Mouse (Mus musculus): ENCODE results near the gene As3mt.

As3mt gene

GRCm38 (mm10) chr19:46707296-46708151, at the start of gene As3mt:
Gene As3mt (plus strand): TSS chr19:46707458.
- DNase-seq (ENCODE audit: low read depth, low spot score), result peak; percentile 79

- DNase-seq (ENCODE audit: low read depth, low spot score), result no peak
Measured at GRCm38 (mm10) chr19:46658348-46658747, 48.9 kb upstream of the As3mt start.

- no peak for DNase-seq (ENCODE audit: low read depth, low spot score)
Measured at GRCm38 (mm10) chr19:46658851-46659250, 48.4 kb upstream of the As3mt start.

- DNase-seq (ENCODE audit: low read depth, low spot score), result no peak
Measured at GRCm38 (mm10) chr19:46661511-46661910, 45.7 kb upstream of the As3mt start.

- no peak for DNase-seq (ENCODE audit: low read depth, low spot score)
Measured at GRCm38 (mm10) chr19:46662214-46662613, 45.0 kb upstream of the As3mt start.

GRCm38 (mm10) chr19:46662784-46663183, 44.5 kb upstream of the As3mt start:
- DNase-seq (ENCODE audit: low read depth, low spot score), result no peak

- DNase-seq (ENCODE audit: low read depth, low spot score), result no peak
Measured at GRCm38 (mm10) chr19:46665474-46665873, 41.8 kb upstream of the As3mt start.

GRCm38 (mm10) chr19:46667300-46667699, 40.0 kb upstream of the As3mt start:
- no peak for DNase-seq (ENCODE audit: low read depth, low spot score)

GRCm38 (mm10) chr19:46668263-46668662, 39.0 kb upstream of the As3mt start:
- no peak for DNase-seq (ENCODE audit: low read depth, low spot score)

- no peak for DNase-seq (ENCODE audit: low read depth, low spot score)
Measured at GRCm38 (mm10) chr19:46669802-46670201, 37.5 kb upstream of the As3mt start.

GRCm38 (mm10) chr19:46670691-46671090, 36.6 kb upstream of the As3mt start:
- peak; percentile 54 for DNase-seq (ENCODE audit: low read depth, low spot score)

GRCm38 (mm10) chr19:46672766-46673418, 34.4 kb upstream of the As3mt start, which contains the start of gene Cyp17a1:
Gene Cyp17a1 (minus strand): TSS chr19:46673172.
- no peak for DNase-seq (ENCODE audit: low read depth, low spot score)

GRCm38 (mm10) chr19:46675641-46676040, 31.6 kb upstream of the As3mt start:
- no peak for DNase-seq (ENCODE audit: low read depth, low spot score)

GRCm38 (mm10) chr19:46679720-46680383, 27.4 kb upstream of the As3mt start:
- DNase-seq (ENCODE audit: low read depth, low spot score), result no peak

- DNase-seq (ENCODE audit: low read depth, low spot score), result peak; percentile 90
Measured at GRCm38 (mm10) chr19:46689460-46690372, 17.5 kb upstream of the As3mt start, which contains the start of gene Borcs7. Gene Borcs7 (plus strand): TSS chr19:46689906.

GRCm38 (mm10) chr19:46690387-46690786, 16.9 kb upstream of the As3mt start:
- no peak for DNase-seq (ENCODE audit: low read depth, low spot score)

GRCm38 (mm10) chr19:46691078-46691477, 16.2 kb upstream of the As3mt start:
- DNase-seq (ENCODE audit: low read depth, low spot score), result no peak

GRCm38 (mm10) chr19:46693146-46693545, 14.1 kb upstream of the As3mt start:
- no peak for DNase-seq (ENCODE audit: low read depth, low spot score)

- no peak for DNase-seq (ENCODE audit: low read depth, low spot score)
Measured at GRCm38 (mm10) chr19:46696482-46696881, 10.8 kb upstream of the As3mt start.

- DNase-seq (ENCODE audit: low read depth, low spot score), result no peak
Measured at GRCm38 (mm10) chr19:46696943-46697342, 10.3 kb upstream of the As3mt start.

- DNase-seq (ENCODE audit: low read depth, low spot score), result no peak
Measured at GRCm38 (mm10) chr19:46697840-46698517, 9.3 kb upstream of the As3mt start.
